In genomic region chr11:50325496-50326301, GRCm38 (mm10) we compare ENCODE assay signal across 7 mouse cellular contexts. TPM values are rescaled to one million over a fixed set of nuclear protein-coding genes. Genes with fewer than 3 reads are reported as not detected.
DNase-seq lines count a peak whose midpoint lies in the region; ATAC-seq lines count a peak whose summit lies in the region.

Gene Canx, minus strand, starts transcription at chr11:50325673.

- H3K36me3 ChIP-seq in intestine, embryonic 16.5 days (ENCODE audit: control insufficient read depth, insufficient read depth, low read length), result no peaks in the 10 kb centered on the region
- no peaks in the 10 kb centered on the region for H3K36me3 ChIP-seq in midbrain, embryonic 11.5 days (ENCODE audit: control insufficient read depth, insufficient read depth, low read length)

- H3K9ac ChIP-seq in intestine, embryonic 16.5 days (ENCODE audit: low read depth, low read length), result peak within 1 kb of the TSS; percentile 99
- peak within 1 kb of the TSS; percentile 97 for H3K9ac ChIP-seq in midbrain, embryonic 11.5 days (ENCODE audit: low read length)

- no peaks in the 10 kb centered on the region for H3K27me3 ChIP-seq in intestine, embryonic 16.5 days (replicated peaks; ENCODE audit: control insufficient read depth, insufficient read depth, low read length)
- H3K27me3 ChIP-seq in midbrain, embryonic 11.5 days (ENCODE audit: control insufficient read depth, insufficient read depth, low read length), result no peaks in the 10 kb centered on the region

- under 1% methylated on average over 64 of the region's 64 CpGs for WGBS in intestine, embryonic 16.5 days
- WGBS in midbrain, embryonic 11.5 days, result under 1% methylated on average over 64 of the region's 64 CpGs

- H3K9me3 ChIP-seq in intestine, embryonic 16.5 days (ENCODE audit: control insufficient read depth, low read length), result no peaks in the 10 kb centered on the region
- H3K9me3 ChIP-seq in midbrain, embryonic 11.5 days (ENCODE audit: control insufficient read depth, low read length), result no peaks in the 10 kb centered on the region

- H3K27ac ChIP-seq in intestine, embryonic 16.5 days (ENCODE audit: low read length), result peak within 1 kb of the TSS; percentile 92
- peak within 1 kb of the TSS; percentile 80 for H3K27ac ChIP-seq in midbrain, embryonic 11.5 days (ENCODE audit: low read depth, low read length)

- peaks cover 14% of the 10 kb centered on the region for H3K4me1 ChIP-seq in intestine, embryonic 16.5 days (ENCODE audit: control insufficient read depth, insufficient read depth, low read length)
- peaks cover 13% of the 10 kb centered on the region for H3K4me1 ChIP-seq in midbrain, embryonic 11.5 days (ENCODE audit: control insufficient read depth, insufficient read depth, low read length)

- H3K4me3 ChIP-seq in intestine, embryonic 16.5 days (ENCODE audit: low read length), result peak within 1 kb of the TSS; percentile 92
- peak within 1 kb of the TSS; percentile 94 for H3K4me3 ChIP-seq in midbrain, embryonic 11.5 days (ENCODE audit: low read depth, low read length)

- intact Hi-C loops in left cerebral cortex, postnatal 36 days (cut with DNase I), result loop anchor here (2.0 kb wide), 1 partner anchor 51 kb away; the partner anchor contains the start of gene Hnrnph1

- H3K4me2 ChIP-seq in intestine, embryonic 16.5 days (ENCODE audit: low read depth, low read length), result peak within 1 kb of the TSS; percentile 70
- H3K4me2 ChIP-seq in midbrain, embryonic 11.5 days, result peak within 1 kb of the TSS; percentile 86

- DNase-seq in adrenal gland, adult 8-10 months, result peak; percentile 99
- peak; percentile 100 for DNase-seq in embryo, embryonic 9.5 days (ENCODE audit: extremely low spot score)
- DNase-seq in gastrocnemius, postnatal 4 days (ENCODE audit: low spot score in 2 of 2), result peak; percentile 95 to 96
- DNase-seq in left cerebral cortex, postnatal 36 days (ENCODE audit: low spot score in 2 of 2), result peak; percentile 98 to 99
- DNase-seq in midbrain, embryonic 11.5 days (ENCODE audit: low spot score, missing footprints), result peak; percentile 100
- DNase-seq in skeletal muscle tissue, adult 2 months (ENCODE audit: low read depth, low spot score), result peak; percentile 99

- peak; percentile 98 for ATAC-seq in intestine, embryonic 16.5 days
- ATAC-seq in midbrain, embryonic 11.5 days (ENCODE audit: low FRiP score), result peak; percentile 98

RNA-seq across cellular contexts. Expression of gene Canx, which starts in this region (rescaled TPM):
- total RNA-seq in adrenal gland, adult 8-10 months (2022), result 100 to 1,000 TPM; 459 to 558 (median 506) TPM
- 100 to 1,000 TPM; 216 to 225 TPM for total RNA-seq in gastrocnemius, postnatal 4 days (2021)
- 347 and 362 TPM in 2 replicates for polyA plus RNA-seq in intestine, embryonic 16.5 days (2015; fragmentation: Nextera tagmentation; extraction: Ambion mirVana)
- total RNA-seq in left cerebral cortex, postnatal 36 days (2021), result 100 to 1,000 TPM; 400 to 407 TPM
- 237 and 254 TPM in 2 replicates for polyA plus RNA-seq in midbrain, embryonic 11.5 days (2014; fragmentation: Nextera tagmentation; extraction: Ambion mirVana)

Comparison
In these comparisons a context has a peak if more than half of its experiments do, and no peak if none do; other contexts are left out.
1. Peak in every context shown above with its lines: DNase-seq, ATAC-seq, H3K4me3 ChIP-seq and H3K27ac ChIP-seq.